Mouse (Mus musculus) kidney, embryonic 14.5 days (tissue): ENCODE results near the gene Slc25a22. TPM values are rescaled to one million over a fixed set of nuclear protein-coding genes. Genes with fewer than 3 reads are reported as not detected.

ENCODE experiments used
- ATAC-seq: fragments of 200-750 bp; cut with Nextera tagmentation; 2 replicates; pipeline ENCODE4 v1.8.0; 2017; ENCODE audit warnings: moderate number of reproducible peaks, mild to moderate bottlenecking, moderate TSS enrichment, moderate library complexity; ENCODE audit not compliant: low FRiP score, low TSS enrichment
- H3K27ac ChIP-seq: fragments of 300-500 bp; sonication (generic); 2 replicates; pipeline ENCODE4 v1.5.1; 2014; ENCODE audit warnings: low read depth, mild to moderate bottlenecking, low read length, moderate library complexity, mixed read lengths
- H3K27me3 ChIP-seq: fragments of 300-500 bp; sonication (generic); 2 replicates; pipeline ENCODE4 v1.6.1; 2014; ENCODE audit warnings: mild to moderate bottlenecking, low read length; ENCODE audit not compliant: control insufficient read depth, insufficient read depth
- H3K36me3 ChIP-seq: fragments of 300-500 bp; sonication (generic); 2 replicates; pipeline ENCODE4 v1.6.1; 2014; ENCODE audit warnings: low read length, mixed read lengths; ENCODE audit not compliant: control insufficient read depth, insufficient read depth
- H3K4me1 ChIP-seq: fragments of 300-500 bp; sonication (generic); 2 replicates; pipeline ENCODE4 v1.6.1; 2014; ENCODE audit warnings: low read length, mixed read lengths; ENCODE audit not compliant: control insufficient read depth, insufficient read depth
- H3K4me2 ChIP-seq: fragments of 300-500 bp; sonication (generic); replicated peaks from 2 replicates; pipeline ENCODE4 v1.6.1; 2014; ENCODE audit warnings: low read depth, mild to moderate bottlenecking, low read length
- H3K4me3 ChIP-seq: fragments of 300-500 bp; sonication (generic); 2 replicates; pipeline ENCODE4 v1.5.1; 2014; ENCODE audit warnings: mild to moderate bottlenecking, low read length
- H3K9ac ChIP-seq: fragments of 300-500 bp; sonication (generic); 2 replicates; pipeline ENCODE4 v1.6.1; 2014; ENCODE audit warnings: low read depth, mild to moderate bottlenecking, low read length, moderate library complexity
- H3K9me3 ChIP-seq: fragments of 300-500 bp; sonication (generic); 2 replicates; pipeline ENCODE4 v1.6.1; 2016; ENCODE audit warnings: low read length; ENCODE audit not compliant: control insufficient read depth
- WGBS: fragments of 180-500 bp; shearing (Covaris S2); extraction: QIAGEN DNeasy Blood & Tissue Kit; methylation state at CpG from one replicate; pipeline ENCODE4 v1.1.7; 2014; 5-methylcytosine and 5-hydroxymethylcytosine counted together
- polyA plus RNA-seq: library from polyadenylated mRNA; unstranded; fragments of >200 nt; fragmentation: Nextera tagmentation; extraction: Ambion mirVana; gene quantifications from 2 replicates; pipeline ENCODE4 v1.2.1, GENCODE M21; 2014

Slc25a22 gene
- polyA plus RNA-seq, 1 experiment from 2014 or later = 34.1 TPM

- Histone ChIP-seq H3K27ac (no peak overlapping the region), H3K9me3 (no peaks in the 10 kb centered on the region), H3K27me3 (no peaks in the 10 kb centered on the region), H3K4me2 (no peak overlapping the region), H3K9ac (no peak overlapping the region), H3K4me1 (no peaks in the 10 kb centered on the region), H3K4me3 (no peak overlapping the region), H3K36me3 (peaks cover 48% of the 10 kb centered on the region)
- no peak for ATAC-seq
- WGBS = 79% methylated on average over 4 of the region's 4 CpGs
Observed at GRCm38 (mm10) chr7:141405466-141405865, 32.2 kb downstream of the Slc25a22 start.

DNA sequence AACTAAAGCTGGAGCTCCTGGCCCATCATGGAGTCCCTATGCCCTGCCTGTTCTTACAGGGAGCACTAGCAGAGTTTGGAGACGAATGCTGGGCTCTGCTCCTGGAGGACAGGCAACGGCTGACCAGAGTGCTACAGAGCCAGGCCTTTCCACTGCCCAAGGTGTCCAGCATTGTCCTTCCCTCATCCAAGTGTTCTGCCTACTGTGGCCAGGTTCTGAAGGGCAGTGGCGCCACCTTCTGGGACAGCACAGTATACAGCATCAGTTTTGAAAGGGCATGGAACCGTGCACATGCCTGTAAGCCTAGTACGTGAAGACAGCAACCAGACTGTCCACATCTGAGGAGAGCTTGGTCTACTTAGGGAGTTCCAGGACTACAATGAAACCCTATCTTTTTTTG, 34.4 kb downstream of the Slc25a22 start:
- peak; percentile 78 for ATAC-seq
- H3K9ac ChIP-seq = no peak overlapping the region
- no peaks in the 10 kb centered on the region for H3K9me3 ChIP-seq
- H3K4me3 ChIP-seq = no peak overlapping the region
- H3K36me3 ChIP-seq = peaks cover 55% of the 10 kb centered on the region
- no peak overlapping the region for H3K27ac ChIP-seq
- H3K27me3 ChIP-seq = no peaks in the 10 kb centered on the region
- 48% methylated on average over 5 of the region's 5 CpGs for WGBS
- H3K4me1 ChIP-seq = no peaks in the 10 kb centered on the region
- H3K4me2 ChIP-seq = no peak overlapping the region

DNA sequence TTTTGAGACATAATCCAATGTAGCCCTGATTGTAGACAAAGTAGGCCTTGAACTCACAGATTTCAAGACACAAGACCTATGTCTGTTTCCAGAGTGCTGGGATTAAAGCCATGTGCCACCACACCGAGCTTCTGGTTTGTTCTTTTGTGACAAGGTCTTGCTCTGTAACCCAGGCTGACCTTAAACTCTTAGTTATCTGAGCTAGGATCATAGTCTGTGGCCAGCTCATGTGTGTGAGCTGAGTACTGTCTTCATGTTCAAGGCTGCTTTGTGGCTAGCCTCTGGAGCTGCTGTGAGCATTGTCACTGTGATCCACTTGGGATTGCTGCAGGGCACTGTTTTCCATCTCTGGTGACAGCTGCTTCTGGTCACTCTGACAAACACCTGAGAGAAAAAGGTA, 42.3 kb downstream of the Slc25a22 start:
- Histone ChIP-seq H3K27ac (no peak overlapping the region), H3K27me3 (no peaks in the 10 kb centered on the region), H3K4me1 (peaks cover 8% of the 10 kb centered on the region), H3K9me3 (no peaks in the 10 kb centered on the region), H3K36me3 (peaks cover 35% of the 10 kb centered on the region), H3K9ac (no peak overlapping the region), H3K4me2 (no peak overlapping the region), H3K4me3 (no peak overlapping the region)
- ATAC-seq = no peak
- WGBS = 76% methylated on average over 1 of the region's 1 CpGs

- Histone ChIP-seq H3K4me1 (peaks cover 8% of the 10 kb centered on the region), H3K36me3 (peaks cover 29% of the 10 kb centered on the region), H3K4me3 (no peak overlapping the region), H3K27me3 (no peaks in the 10 kb centered on the region), H3K27ac (no peak overlapping the region), H3K9ac (no peak overlapping the region), H3K9me3 (no peaks in the 10 kb centered on the region), H3K4me2 (no peak overlapping the region)
- 28% methylated on average over 6 of the region's 6 CpGs for WGBS
- no peak for ATAC-seq
Observed at GRCm38 (mm10) chr7:141394771-141395170, 42.9 kb downstream of the Slc25a22 start.

GRCm38 (mm10) chr7:141394158-141394557, 43.5 kb downstream of the Slc25a22 start:
- no peak overlapping the region for H3K9ac ChIP-seq
- peaks cover 8% of the 10 kb centered on the region for H3K4me1 ChIP-seq
- 89% methylated on average over 7 of the region's 7 CpGs for WGBS
- no peak for ATAC-seq
- no peak overlapping the region for H3K4me2 ChIP-seq
- no peak overlapping the region for H3K27ac ChIP-seq
- no peaks in the 10 kb centered on the region for H3K9me3 ChIP-seq
- H3K36me3 ChIP-seq = peaks cover 24% of the 10 kb centered on the region
- H3K27me3 ChIP-seq = no peaks in the 10 kb centered on the region
- H3K4me3 ChIP-seq = no peak overlapping the region

DNA sequence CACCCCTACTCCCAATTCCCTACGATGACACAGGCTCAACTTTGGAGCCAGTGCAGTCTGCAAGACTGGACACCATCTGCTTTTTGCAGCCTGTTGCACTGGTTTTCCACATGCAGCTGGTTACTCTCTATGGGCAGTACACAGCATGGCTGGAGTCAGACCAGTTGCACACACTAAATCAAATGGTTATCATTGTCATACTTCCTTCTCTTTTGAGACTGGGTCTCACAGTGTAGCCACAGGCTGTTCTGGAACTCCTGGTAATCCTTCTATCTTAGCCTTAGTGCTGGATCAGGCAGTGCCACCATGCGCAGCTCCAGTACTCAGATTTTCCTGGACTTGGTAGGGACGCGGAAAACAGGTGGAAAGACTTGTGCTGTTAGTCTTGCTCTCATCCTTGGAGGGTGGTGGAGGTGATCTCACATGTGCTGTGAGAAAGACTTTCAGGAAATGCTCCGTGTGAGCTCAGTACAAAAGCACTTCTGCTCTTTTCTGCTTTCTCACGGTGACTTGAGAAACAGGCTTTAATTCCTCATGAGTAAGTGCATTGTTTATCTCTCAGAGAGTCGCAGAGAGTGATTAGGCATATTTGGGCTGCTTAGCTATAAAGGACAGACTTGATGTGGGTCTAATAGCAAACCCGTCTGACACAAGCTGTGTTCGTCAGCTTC, 45.0 kb downstream of the Slc25a22 start:
- 38% methylated on average over 9 of the region's 9 CpGs for WGBS
- Histone ChIP-seq H3K9ac (peak overlapping the region; percentile 76), H3K27me3 (no peaks in the 10 kb centered on the region), H3K4me1 (peaks cover 8% of the 10 kb centered on the region), H3K4me2 (peak overlapping the region; percentile 92), H3K27ac (no peak overlapping the region; the same call in 1 of the 2 replicates), H3K4me3 (peak overlapping the region; percentile 62), H3K36me3 (peaks cover 11% of the 10 kb centered on the region; the same call in 1 of the 2 replicates), H3K9me3 (no peaks in the 10 kb centered on the region)
- ATAC-seq = no peak

DNA sequence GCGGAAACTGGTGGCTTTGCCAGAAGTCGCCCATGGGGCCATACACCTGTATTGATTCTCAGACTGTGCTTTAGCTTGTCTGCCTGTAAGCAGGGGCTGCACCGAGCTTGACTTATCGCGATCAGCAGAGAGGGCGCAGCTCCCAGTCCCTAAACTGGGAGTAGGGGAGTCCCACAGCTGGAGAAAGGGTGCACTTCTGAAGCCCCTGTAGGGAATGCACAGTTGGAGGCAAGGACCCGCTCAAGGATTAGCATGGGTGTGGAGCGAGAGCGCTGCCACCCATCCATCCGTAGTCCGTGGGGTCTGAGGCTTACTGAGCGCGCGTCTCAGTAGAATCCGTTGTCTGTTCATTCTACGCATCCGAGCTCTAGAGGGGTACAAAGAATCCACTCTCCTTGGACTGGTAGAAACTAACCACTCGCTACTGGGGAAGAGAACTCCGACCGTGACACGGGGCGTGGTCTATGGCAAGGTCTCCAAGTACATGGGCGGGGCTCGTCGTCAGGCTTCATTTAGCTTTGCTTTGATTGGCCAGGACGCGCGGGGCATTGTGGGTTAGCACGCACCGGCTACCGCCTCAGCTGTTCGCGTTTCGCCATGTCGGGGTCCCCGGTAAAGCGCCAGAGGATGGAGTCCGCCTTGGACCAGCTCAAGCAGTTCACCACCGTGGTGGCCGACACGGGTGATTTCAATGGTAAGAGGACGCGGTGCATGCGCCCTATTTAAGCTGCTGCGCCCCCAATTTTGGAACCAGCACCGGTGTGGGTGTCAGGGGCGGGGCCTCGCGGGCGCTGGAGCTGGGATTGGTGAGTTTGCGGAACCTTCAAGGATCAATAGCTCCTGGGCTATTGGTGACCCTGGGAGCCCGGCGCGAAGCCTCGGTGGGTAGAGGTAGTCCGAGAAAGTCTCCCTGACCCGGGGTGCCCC, 45.8 kb downstream of the Slc25a22 start, which contains the start of gene Taldo1:
Gene Taldo1 (plus strand): TSS at position 575 of the 927 bp plus-strand sequence.
- Histone ChIP-seq H3K9me3 (no peaks in the 10 kb centered on the region), H3K4me1 (peaks cover 8% of the 10 kb centered on the region), H3K9ac (peak within 1 kb of the TSS; percentile 76), H3K27me3 (no peaks in the 10 kb centered on the region), H3K4me2 (peak within 1 kb of the TSS; percentile 92), H3K36me3 (peaks cover 11% of the 10 kb centered on the region; the same call in 1 of the 2 replicates), H3K4me3 (peak within 1 kb of the TSS; percentile 62), H3K27ac (peak within 1 kb of the TSS; percentile 81)
- ATAC-seq = peak; percentile 96
- WGBS = 1% methylated on average over 57 of the region's 57 CpGs

- no peaks in the 10 kb centered on the region for H3K27me3 ChIP-seq
- no peak for ATAC-seq
- no peak overlapping the region for H3K9ac ChIP-seq
- no peak overlapping the region for H3K27ac ChIP-seq
- H3K4me2 ChIP-seq = peak overlapping the region; percentile 92; the same call in 1 of the 2 replicates
- no peaks in the 10 kb centered on the region for H3K36me3 ChIP-seq
- 54% methylated on average over 9 of the region's 9 CpGs for WGBS
- peaks cover 8% of the 10 kb centered on the region for H3K4me1 ChIP-seq
- no peak overlapping the region for H3K4me3 ChIP-seq
- no peaks in the 10 kb centered on the region for H3K9me3 ChIP-seq
Observed at GRCm38 (mm10) chr7:141390326-141391259, 47.1 kb downstream of the Slc25a22 start.
